In the genomic region with DNA sequence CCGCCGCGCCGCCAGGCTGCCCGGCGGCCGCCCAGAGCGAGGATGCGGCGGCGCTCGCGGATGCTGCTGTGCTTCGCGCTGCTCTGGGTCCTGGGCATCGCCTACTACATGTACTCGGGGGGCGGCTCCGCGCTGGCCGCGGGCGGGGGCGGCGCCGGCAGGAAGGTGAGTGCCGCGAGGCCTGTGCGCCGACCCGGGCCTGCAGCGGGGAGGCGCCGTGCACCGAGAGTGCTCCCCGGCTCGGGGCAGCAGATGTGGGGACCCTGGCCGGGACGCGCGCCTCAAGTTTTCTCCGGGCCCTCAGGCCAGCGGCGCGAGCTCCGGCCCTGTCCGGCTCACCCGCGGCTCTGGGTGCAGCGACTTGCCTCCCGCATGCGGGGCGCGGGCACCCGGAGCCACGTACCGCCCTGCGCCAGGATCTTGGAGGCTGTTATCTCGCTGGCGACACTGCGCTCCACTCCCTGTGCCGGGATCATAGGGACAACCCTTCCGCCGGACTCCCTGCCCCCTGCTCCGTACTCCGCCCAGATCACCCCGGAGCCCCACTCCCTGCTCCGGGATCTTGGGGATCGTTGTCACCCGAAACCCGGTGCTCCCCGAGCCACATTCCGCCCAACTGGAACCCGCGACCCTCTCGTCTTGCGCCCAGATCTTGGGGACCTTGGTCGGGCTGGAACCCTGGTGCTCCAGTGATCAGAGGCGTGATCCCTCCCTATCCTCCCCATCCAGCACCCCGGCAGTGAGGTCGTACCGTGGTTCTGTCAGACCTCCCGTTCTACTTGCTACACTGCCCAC, we compare ENCODE assay signal across 8 mouse cellular contexts. TPM values are rescaled to one million over a fixed set of nuclear protein-coding genes. Genes with fewer than 3 reads are reported as not detected.
A peak's percentile ranks its signal among the peaks of the same experiment; 100 is the strongest.
DNase-seq lines count a peak whose midpoint lies in the region; ATAC-seq lines count a peak whose summit lies in the region.

No protein-coding gene starts in this region.

- DNase-seq in left cerebral cortex, postnatal 36 days (ENCODE audit: low spot score in 2 of 2) = peak; percentile 16 to 54
- no peak for DNase-seq in left cerebral cortex, adult 11 months (ENCODE audit: low spot score)
- peak; percentile 77 for DNase-seq in adrenal gland, adult 2 months
- no peak for DNase-seq in embryonic facial prominence, embryonic 14.5 days (ENCODE audit: low spot score)
- DNase-seq in layer of hippocampus, postnatal 14 days (ENCODE audit: low spot score in 2 of 2) = peak; percentile 38 to 42
- DNase-seq in mesoderm, embryonic 11.5 days (ENCODE audit: low read depth, low spot score) = peak; percentile 47

- 0% methylated on average over 21 of the region's 83 CpGs for WGBS in embryonic facial prominence, embryonic 14.5 days
- WGBS in heart, embryonic 13.5 days = under 1% methylated on average over 81 of the region's 83 CpGs
- under 1% methylated on average over 78 of the region's 83 CpGs for WGBS in stomach, embryonic 15.5 days

- peak; percentile 83 for ATAC-seq in embryonic facial prominence, embryonic 14.5 days (ENCODE audit: low read depth)
- peak; percentile 69 for ATAC-seq in heart, embryonic 13.5 days (ENCODE audit: extremely low read depth, insufficient number of reproducible peaks, low FRiP score, low TSS enrichment)
- peak; percentile 75 for ATAC-seq in stomach, embryonic 15.5 days (ENCODE audit: insufficient read depth, low FRiP score, low read depth)

- H3K27ac ChIP-seq in embryonic facial prominence, embryonic 14.5 days (replicated peaks; ENCODE audit: low read depth, low read length) = peak overlapping the region; percentile 63; the same call in 1 of the 2 replicates
- peak overlapping the region; percentile 77 for H3K27ac ChIP-seq in heart, embryonic 13.5 days (replicated peaks)
- peak overlapping the region; percentile 73 for H3K27ac ChIP-seq in stomach, embryonic 15.5 days

- H3K36me3 ChIP-seq in embryonic facial prominence, embryonic 14.5 days (ENCODE audit: control insufficient read depth, insufficient read depth, low read length) = no peaks in the 10 kb centered on the region
- no peaks in the 10 kb centered on the region for H3K36me3 ChIP-seq in heart, embryonic 13.5 days
- H3K36me3 ChIP-seq in stomach, embryonic 15.5 days = no peaks in the 10 kb centered on the region

- H3K9me3 ChIP-seq in embryonic facial prominence, embryonic 14.5 days (ENCODE audit: control insufficient read depth, low read length) = no peaks in the 10 kb centered on the region
- no peaks in the 10 kb centered on the region for H3K9me3 ChIP-seq in heart, embryonic 13.5 days
- no peaks in the 10 kb centered on the region for H3K9me3 ChIP-seq in stomach, embryonic 15.5 days

- no peaks in the 10 kb centered on the region for H3K27me3 ChIP-seq in embryonic facial prominence, embryonic 14.5 days (replicated peaks; ENCODE audit: control insufficient read depth, insufficient read depth, low read length)
- H3K27me3 ChIP-seq in heart, embryonic 13.5 days (replicated peaks) = no peaks in the 10 kb centered on the region
- H3K27me3 ChIP-seq in stomach, embryonic 15.5 days (replicated peaks) = no peaks in the 10 kb centered on the region

- H3K4me3 ChIP-seq in embryonic facial prominence, embryonic 14.5 days (ENCODE audit: low read depth, low read length) = peak overlapping the region; percentile 88
- H3K4me3 ChIP-seq in heart, embryonic 13.5 days = peak overlapping the region; percentile 92
- H3K4me3 ChIP-seq in stomach, embryonic 15.5 days (replicated peaks) = peak overlapping the region; percentile 87

- intact Hi-C loops in left cerebral cortex, postnatal 36 days (cut with DNase I) = loop anchor here (5.0 kb wide), 4 partner anchors 51 to 179 kb away; no protein-coding TSS in a partner anchor

- H3K9ac ChIP-seq in embryonic facial prominence, embryonic 14.5 days (ENCODE audit: low read depth, low read length) = peak overlapping the region; percentile 87
- H3K9ac ChIP-seq in heart, embryonic 13.5 days = peak overlapping the region; percentile 96
- peak overlapping the region; percentile 87 for H3K9ac ChIP-seq in stomach, embryonic 15.5 days

- H3K4me2 ChIP-seq in embryonic facial prominence, embryonic 14.5 days (ENCODE audit: low read depth, low read length) = peak overlapping the region; percentile 89
- H3K4me2 ChIP-seq in heart, embryonic 13.5 days = peak overlapping the region; percentile 98
- peak overlapping the region; percentile 95 for H3K4me2 ChIP-seq in stomach, embryonic 15.5 days

- peaks cover 8% of the 10 kb centered on the region for H3K4me1 ChIP-seq in embryonic facial prominence, embryonic 14.5 days (ENCODE audit: control insufficient read depth, insufficient read depth, low read length)
- peaks cover 56% of the 10 kb centered on the region for H3K4me1 ChIP-seq in heart, embryonic 13.5 days
- peaks cover 21% of the 10 kb centered on the region for H3K4me1 ChIP-seq in stomach, embryonic 15.5 days

RNA-seq across cellular contexts. Expression of gene Galnt2, which starts 0.5 kb away (rescaled TPM):
- total RNA-seq in left cerebral cortex, postnatal 36 days (2021) = 10 to 100 TPM; 45.4 to 49.7 TPM
- 10 to 100 TPM; 46.9 to 64.0 TPM for total RNA-seq in adrenal gland, adult 2 months (2021)
- 11.1 and 11.4 TPM in 2 replicates for polyA plus RNA-seq in adrenal gland, adult 2 months (2012; rRNA removed)
- polyA plus RNA-seq in embryonic facial prominence, embryonic 14.5 days (2014; fragmentation: Nextera tagmentation; extraction: Ambion mirVana) = 66.1 and 70.0 TPM in 2 replicates
- polyA plus RNA-seq in heart, embryonic 13.5 days (2015; fragmentation: Nextera tagmentation; extraction: Ambion mirVana) = 42.8 and 47.2 TPM in 2 replicates
- 10 to 100 TPM; 53.7 to 56.6 TPM for total RNA-seq in layer of hippocampus, postnatal 14 days (2021)
- 74.9 and 80.5 TPM in 2 replicates for polyA plus RNA-seq in stomach, embryonic 15.5 days (2015; fragmentation: Nextera tagmentation; extraction: Ambion mirVana)

Comparison
In these comparisons a context has a peak if more than half of its experiments do, and no peak if none do; other contexts are left out.
1. DNase-seq: peak in left cerebral cortex, postnatal 36 days (2 of 2), adrenal gland, adult 2 months (single experiment), layer of hippocampus, postnatal 14 days (2 of 2) and mesoderm, embryonic 11.5 days (single experiment); none in left cerebral cortex, adult 11 months (single experiment) and embryonic facial prominence, embryonic 14.5 days (single experiment).
2. Peak in every context shown above with its lines, with median percentiles within 50 percentile points of each other: ATAC-seq, H3K27ac ChIP-seq, H3K4me2 ChIP-seq, H3K4me3 ChIP-seq and H3K9ac ChIP-seq.